Mouse (Mus musculus) adipocyte (in vitro differentiated cells): ENCODE measurements around the gene Prkg1.
"Not testable (repeated sequence)": the region's sequence is repeated elsewhere in the genome, so short reads cannot be mapped to it uniquely, and the experiment has no call there.

Experiments used
- DNase-seq: peaks from one replicate; pipeline ENCODE4 v3.0.0-alpha.2; 2016; ENCODE audit warnings: low spot score

Prkg1 gene

DNA sequence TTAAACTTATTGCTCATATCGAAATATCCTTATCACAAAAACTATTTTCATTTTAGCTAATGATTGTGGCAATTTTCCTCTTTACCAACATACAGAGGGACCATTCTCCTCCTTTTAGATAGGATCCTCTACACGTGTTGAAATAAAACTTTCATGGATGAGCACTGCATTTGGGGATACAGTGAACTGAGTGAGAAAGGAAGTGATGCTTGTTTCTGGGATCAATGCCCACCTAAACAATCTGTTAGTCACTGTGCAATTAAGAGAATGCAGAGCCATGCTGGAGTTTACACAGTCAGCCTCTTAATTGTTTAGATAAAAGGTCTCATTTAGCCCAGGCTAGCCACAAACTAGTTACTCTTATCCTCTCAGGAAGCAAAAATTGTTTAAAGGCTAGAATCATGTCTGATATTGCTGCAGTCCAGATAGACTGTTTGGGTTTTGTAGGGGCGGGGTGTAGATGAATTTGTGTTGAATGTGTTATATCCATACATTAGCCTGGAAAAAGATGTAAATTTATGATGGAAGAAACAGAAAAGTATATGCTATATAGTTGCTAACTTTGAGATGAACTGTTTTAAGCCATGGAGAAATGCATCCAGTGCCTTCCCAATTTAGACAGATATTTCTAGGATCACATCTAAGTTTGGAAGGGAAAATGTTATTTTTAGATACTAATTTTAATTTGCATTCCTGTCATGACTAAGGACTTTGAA lies 1151.5 kb downstream of the Prkg1 start:
- DNase-seq, result no peak

GRCm38 (mm10) chr19:30586366-30586765 lies 1178.5 kb downstream of the Prkg1 start:
- no peak for DNase-seq

GRCm38 (mm10) chr19:30564516-30564915 lies 1200.3 kb downstream of the Prkg1 start:
- DNase-seq, result no peak

DNA sequence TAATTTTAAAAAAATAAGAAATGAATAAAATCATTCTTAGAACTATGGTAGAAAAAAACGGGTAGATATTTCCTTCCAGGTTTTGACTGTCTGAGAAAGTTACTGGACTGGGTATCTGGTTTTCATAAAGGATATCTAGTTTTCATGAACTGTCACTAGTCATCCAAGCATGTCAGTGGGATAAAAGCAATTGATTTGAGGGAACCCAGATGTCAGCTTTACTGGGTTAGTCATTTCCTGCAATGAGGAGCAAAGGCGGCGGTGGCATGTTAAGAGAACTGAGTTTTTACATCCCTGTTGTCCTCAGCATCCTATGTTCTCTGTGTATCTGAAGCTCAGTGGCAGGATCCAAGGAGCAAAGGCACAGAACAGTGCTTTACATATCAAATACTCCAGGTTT lies 1201.0 kb downstream of the Prkg1 start:
- no peak for DNase-seq

DNA sequence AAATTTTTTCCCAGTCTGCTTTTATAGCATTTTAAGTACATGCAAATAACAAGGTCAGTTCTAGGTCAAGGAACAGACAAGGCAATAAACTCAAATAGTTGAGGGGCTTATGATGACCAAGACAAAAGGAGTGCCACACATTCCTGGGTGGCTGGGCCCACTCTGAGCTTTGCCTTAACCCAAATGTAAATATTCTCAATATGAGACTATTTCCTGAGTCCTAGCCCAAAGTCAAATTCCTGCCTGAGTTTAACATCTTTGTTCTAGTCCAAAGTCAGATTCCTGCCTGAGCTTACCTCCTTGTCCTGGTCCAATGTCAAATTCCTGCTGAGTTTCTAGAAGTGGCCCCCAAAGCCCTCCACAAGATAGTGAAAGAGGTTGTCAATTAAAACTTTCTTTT lies 1206.8 kb downstream of the Prkg1 start:
- DNase-seq, result no peak

GRCm38 (mm10) chr19:30554467-30554881 lies 1210.4 kb downstream of the Prkg1 start:
- peak; percentile 72 for DNase-seq

- DNase-seq, result no peak
Observed at GRCm38 (mm10) chr19:30553740-30554139, 1211.1 kb downstream of the Prkg1 start.

DNA sequence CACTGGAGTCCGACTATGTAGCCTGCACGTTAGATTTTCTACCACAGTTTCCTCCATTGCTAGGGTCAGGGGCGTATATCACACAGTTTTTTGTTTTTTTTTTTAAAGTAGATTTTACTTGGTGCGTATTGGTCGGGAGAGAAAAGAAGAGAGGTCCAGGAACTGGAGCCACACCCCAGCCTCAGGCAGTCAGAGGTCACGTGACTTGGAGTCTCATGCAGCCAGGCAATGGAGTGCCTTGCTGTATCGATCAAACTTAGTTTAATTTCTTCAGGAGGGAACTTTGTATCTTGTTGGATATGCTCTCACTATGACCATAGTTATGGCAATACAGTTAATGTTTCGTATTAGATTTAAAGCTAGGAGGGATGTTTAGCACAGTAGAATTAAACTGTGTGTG lies 1212.6 kb downstream of the Prkg1 start:
- no peak for DNase-seq

GRCm38 (mm10) chr19:30549854-30550647 lies 1214.8 kb downstream of the Prkg1 start:
- DNase-seq, result no peak

DNA sequence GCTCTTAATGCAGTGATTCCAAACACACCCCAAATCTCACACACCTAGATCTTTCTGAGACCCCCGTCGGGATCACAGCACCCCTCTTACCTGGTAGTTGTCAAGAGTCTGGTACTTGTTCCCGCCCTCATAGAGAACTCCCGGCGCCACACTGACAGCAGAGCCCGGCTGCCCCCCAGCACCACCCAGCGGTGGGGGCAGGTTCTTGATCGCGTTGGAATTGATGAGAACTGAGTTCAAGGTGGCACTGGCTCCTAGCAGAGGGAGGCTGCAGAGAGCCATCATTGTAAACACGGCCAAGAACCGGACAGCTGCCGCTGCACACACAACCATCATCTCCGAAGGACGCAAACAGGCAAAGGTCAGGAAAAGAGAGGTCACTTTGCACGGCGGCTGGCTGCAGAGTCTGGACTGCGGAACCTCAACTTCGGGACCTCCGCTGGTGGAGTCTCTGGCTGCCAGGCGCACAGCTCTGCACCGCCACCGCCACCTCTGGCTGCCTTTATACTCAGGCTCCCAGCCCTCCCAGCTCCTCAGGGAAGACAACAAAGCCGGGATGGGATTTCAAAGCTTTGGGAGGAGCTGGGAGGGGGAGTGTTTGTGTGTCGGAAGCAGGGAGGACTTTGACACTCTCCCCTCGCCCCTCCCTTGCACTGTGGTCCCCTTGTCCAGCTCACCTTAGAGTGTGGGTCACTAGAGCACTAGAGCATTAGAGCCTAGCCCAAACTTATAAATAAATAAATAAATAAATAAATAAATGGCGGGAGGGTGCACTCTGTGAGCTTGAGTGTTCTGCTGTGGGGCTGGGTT lies 1215.6 kb downstream of the Prkg1 start, which contains the start of gene Dkk1:
Dkk1 (minus strand) TSS at position 622 of the 810 bp plus-strand sequence.
- no peak for DNase-seq

- DNase-seq, result no peak
Observed at GRCm38 (mm10) chr19:30548411-30549043, 1216.3 kb downstream of the Prkg1 start.

GRCm38 (mm10) chr19:30539365-30539941 lies 1225.4 kb downstream of the Prkg1 start:
- DNase-seq, result not testable (repeated sequence)

GRCm38 (mm10) chr19:30516771-30517170 lies 1248.1 kb downstream of the Prkg1 start:
- DNase-seq, result no peak
